Mouse (Mus musculus): ENCODE data around the gene Zdhhc14. TPM values are rescaled to one million over a fixed set of nuclear protein-coding genes. Genes with fewer than 3 reads are reported as not detected.
A peak's percentile ranks its signal among the peaks of the same experiment; 100 is the strongest.

Gene Zdhhc14
- polyA plus RNA-seq, 1 experiment from 2014 or later, result 6.2 TPM

- 83% methylated on average over 7 of the region's 7 CpGs for WGBS
- Histone ChIP-seq H3K9me3 (ENCODE audit: control insufficient read depth, low read length) (no peaks in the 10 kb centered on the region), H3K4me1 (replicated peaks; ENCODE audit: control insufficient read depth, insufficient read depth, low read length) (peaks cover 4% of the 10 kb centered on the region; the same call in 1 of the 2 replicates), H3K4me3 (ENCODE audit: low read depth, low read length) (no peak overlapping the region), H3K9ac (ENCODE audit: low read depth, low read length) (no peak overlapping the region), H3K36me3 (ENCODE audit: control insufficient read depth, insufficient read depth, low read length) (no peaks in the 10 kb centered on the region), H3K27ac (ENCODE audit: low read depth, low read length) (no peak overlapping the region), H3K4me2 (no peak overlapping the region), H3K27me3 (replicated peaks; ENCODE audit: control insufficient read depth, insufficient read depth, low read length) (no peaks in the 10 kb centered on the region)
- ATAC-seq (replicated peaks; ENCODE audit: low FRiP score), result no peak
- no peak for DNase-seq (ENCODE audit: low spot score)
These were observed 263.1 kb downstream of the Zdhhc14 start for GRCm38 (mm10) chr17:5755489-5755888.

GRCm38 (mm10) chr17:5756065-5756464, 263.7 kb downstream of the Zdhhc14 start:
- peaks cover 4% of the 10 kb centered on the region; the same call in 1 of the 2 replicates for H3K4me1 ChIP-seq (replicated peaks; ENCODE audit: control insufficient read depth, insufficient read depth, low read length)
- ATAC-seq (replicated peaks; ENCODE audit: low FRiP score) (no peak), DNase-seq (ENCODE audit: low spot score) (no peak)
- H3K36me3 ChIP-seq (ENCODE audit: control insufficient read depth, insufficient read depth, low read length), result no peaks in the 10 kb centered on the region
- H3K4me2 ChIP-seq, result no peak overlapping the region
- H3K27ac ChIP-seq (ENCODE audit: low read depth, low read length), result no peak overlapping the region
- no peak overlapping the region for H3K4me3 ChIP-seq (ENCODE audit: low read depth, low read length)
- no peak overlapping the region for H3K9ac ChIP-seq (ENCODE audit: low read depth, low read length)
- no peaks in the 10 kb centered on the region for H3K9me3 ChIP-seq (ENCODE audit: control insufficient read depth, low read length)
- WGBS, result 74% methylated on average over 5 of the region's 5 CpGs
- H3K27me3 ChIP-seq (replicated peaks; ENCODE audit: control insufficient read depth, insufficient read depth, low read length), result no peaks in the 10 kb centered on the region

- DNase-seq (ENCODE audit: low spot score), result no peak
- peaks cover 4% of the 10 kb centered on the region; the same call in 1 of the 2 replicates for H3K4me1 ChIP-seq (replicated peaks; ENCODE audit: control insufficient read depth, insufficient read depth, low read length)
- no peak overlapping the region for H3K4me3 ChIP-seq (ENCODE audit: low read depth, low read length)
- no peaks in the 10 kb centered on the region for H3K27me3 ChIP-seq (replicated peaks; ENCODE audit: control insufficient read depth, insufficient read depth, low read length)
- 85% methylated on average over 15 of the region's 15 CpGs for WGBS
- ATAC-seq (replicated peaks; ENCODE audit: low FRiP score), result no peak
- H3K4me2 ChIP-seq, result no peak overlapping the region
- H3K9ac ChIP-seq (ENCODE audit: low read depth, low read length), result no peak overlapping the region
- H3K9me3 ChIP-seq (ENCODE audit: control insufficient read depth, low read length), result no peaks in the 10 kb centered on the region
- H3K27ac ChIP-seq (ENCODE audit: low read depth, low read length), result no peak overlapping the region
- no peaks in the 10 kb centered on the region for H3K36me3 ChIP-seq (ENCODE audit: control insufficient read depth, insufficient read depth, low read length)
These were observed 264.5 kb downstream of the Zdhhc14 start for GRCm38 (mm10) chr17:5756855-5757254.

GRCm38 (mm10) chr17:5763768-5764167, 271.4 kb downstream of the Zdhhc14 start:
- no peak overlapping the region for H3K9ac ChIP-seq (ENCODE audit: low read depth, low read length)
- ATAC-seq (replicated peaks; ENCODE audit: low FRiP score), result no peak
- no peak overlapping the region for H3K27ac ChIP-seq (ENCODE audit: low read depth, low read length)
- no peaks in the 10 kb centered on the region; the same call in 1 of the 2 replicates for H3K27me3 ChIP-seq (replicated peaks; ENCODE audit: control insufficient read depth, insufficient read depth, low read length)
- whole genome bisulfite sequencing, result 85% methylated on average over 5 of the region's 5 CpGs
- no peaks in the 10 kb centered on the region for H3K36me3 ChIP-seq (ENCODE audit: control insufficient read depth, insufficient read depth, low read length)
- H3K4me1 ChIP-seq (replicated peaks; ENCODE audit: control insufficient read depth, insufficient read depth, low read length), result no peaks in the 10 kb centered on the region
- H3K4me3 ChIP-seq (ENCODE audit: low read depth, low read length), result no peak overlapping the region
- H3K4me2 ChIP-seq, result no peak overlapping the region
- H3K9me3 ChIP-seq (ENCODE audit: control insufficient read depth, low read length), result no peaks in the 10 kb centered on the region
- DNase-seq (ENCODE audit: low spot score), result no peak

GRCm38 (mm10) chr17:5764270-5764669, 271.9 kb downstream of the Zdhhc14 start:
- Histone ChIP-seq H3K27ac (ENCODE audit: low read depth, low read length) (no peak overlapping the region), H3K4me1 (replicated peaks; ENCODE audit: control insufficient read depth, insufficient read depth, low read length) (no peaks in the 10 kb centered on the region), H3K27me3 (replicated peaks; ENCODE audit: control insufficient read depth, insufficient read depth, low read length) (no peaks in the 10 kb centered on the region; the same call in 1 of the 2 replicates), H3K4me3 (ENCODE audit: low read depth, low read length) (no peak overlapping the region), H3K4me2 (no peak overlapping the region), H3K36me3 (ENCODE audit: control insufficient read depth, insufficient read depth, low read length) (no peaks in the 10 kb centered on the region), H3K9ac (ENCODE audit: low read depth, low read length) (no peak overlapping the region), H3K9me3 (ENCODE audit: control insufficient read depth, low read length) (no peaks in the 10 kb centered on the region)
- ATAC-seq (replicated peaks; ENCODE audit: low FRiP score), result no peak
- WGBS, result 62% methylated on average over 5 of the region's 5 CpGs
- DNase-seq (ENCODE audit: low spot score), result no peak

- Histone ChIP-seq H3K27ac (ENCODE audit: low read depth, low read length) (no peak overlapping the region), H3K4me3 (ENCODE audit: low read depth, low read length) (no peak overlapping the region), H3K4me2 (no peak overlapping the region), H3K9me3 (ENCODE audit: control insufficient read depth, low read length) (no peaks in the 10 kb centered on the region), H3K4me1 (replicated peaks; ENCODE audit: control insufficient read depth, insufficient read depth, low read length) (no peaks in the 10 kb centered on the region), H3K27me3 (replicated peaks; ENCODE audit: control insufficient read depth, insufficient read depth, low read length) (no peaks in the 10 kb centered on the region; the same call in 1 of the 2 replicates), H3K9ac (ENCODE audit: low read depth, low read length) (no peak overlapping the region), H3K36me3 (ENCODE audit: control insufficient read depth, insufficient read depth, low read length) (no peaks in the 10 kb centered on the region)
- DNase-seq (ENCODE audit: low spot score) (no peak), ATAC-seq (replicated peaks; ENCODE audit: low FRiP score) (no peak)
- 61% methylated on average over 4 of the region's 4 CpGs for WGBS
These were observed 273.4 kb downstream of the Zdhhc14 start for GRCm38 (mm10) chr17:5765746-5766145.

- Histone ChIP-seq H3K4me2 (no peak overlapping the region), H3K9ac (ENCODE audit: low read depth, low read length) (no peak overlapping the region), H3K4me3 (ENCODE audit: low read depth, low read length) (no peak overlapping the region), H3K27ac (ENCODE audit: low read depth, low read length) (no peak overlapping the region), H3K4me1 (replicated peaks; ENCODE audit: control insufficient read depth, insufficient read depth, low read length) (no peaks in the 10 kb centered on the region), H3K36me3 (ENCODE audit: control insufficient read depth, insufficient read depth, low read length) (no peaks in the 10 kb centered on the region), H3K9me3 (ENCODE audit: control insufficient read depth, low read length) (no peaks in the 10 kb centered on the region), H3K27me3 (replicated peaks; ENCODE audit: control insufficient read depth, insufficient read depth, low read length) (no peaks in the 10 kb centered on the region)
- WGBS, result 72% methylated on average over 6 of the region's 6 CpGs
- DNase-seq (ENCODE audit: low spot score) (no peak), ATAC-seq (replicated peaks; ENCODE audit: low FRiP score) (no peak)
These were observed 275.9 kb downstream of the Zdhhc14 start for GRCm38 (mm10) chr17:5768164-5768705.

GRCm38 (mm10) chr17:5768810-5769520, 276.6 kb downstream of the Zdhhc14 start:
- ATAC-seq (replicated peaks; ENCODE audit: low FRiP score) (no peak), DNase-seq (ENCODE audit: low spot score) (no peak)
- Histone ChIP-seq H3K4me1 (replicated peaks; ENCODE audit: control insufficient read depth, insufficient read depth, low read length) (no peaks in the 10 kb centered on the region), H3K4me2 (no peak overlapping the region), H3K27ac (ENCODE audit: low read depth, low read length) (no peak overlapping the region), H3K4me3 (ENCODE audit: low read depth, low read length) (no peak overlapping the region), H3K9ac (ENCODE audit: low read depth, low read length) (no peak overlapping the region), H3K9me3 (ENCODE audit: control insufficient read depth, low read length) (no peaks in the 10 kb centered on the region), H3K36me3 (ENCODE audit: control insufficient read depth, insufficient read depth, low read length) (no peaks in the 10 kb centered on the region), H3K27me3 (replicated peaks; ENCODE audit: control insufficient read depth, insufficient read depth, low read length) (no peaks in the 10 kb centered on the region)
- WGBS, result 80% methylated on average over 9 of the region's 9 CpGs

- ATAC-seq (replicated peaks; ENCODE audit: low FRiP score) (no peak), DNase-seq (ENCODE audit: low spot score) (no peak)
- Histone ChIP-seq H3K27me3 (replicated peaks; ENCODE audit: control insufficient read depth, insufficient read depth, low read length) (no peaks in the 10 kb centered on the region), H3K36me3 (ENCODE audit: control insufficient read depth, insufficient read depth, low read length) (no peaks in the 10 kb centered on the region), H3K4me3 (ENCODE audit: low read depth, low read length) (no peak overlapping the region), H3K27ac (ENCODE audit: low read depth, low read length) (peak overlapping the region; percentile 60), H3K4me1 (replicated peaks; ENCODE audit: control insufficient read depth, insufficient read depth, low read length) (no peaks in the 10 kb centered on the region), H3K9me3 (ENCODE audit: control insufficient read depth, low read length) (no peaks in the 10 kb centered on the region), H3K4me2 (peak overlapping the region; percentile 59), H3K9ac (ENCODE audit: low read depth, low read length) (no peak overlapping the region)
- 54% methylated on average over 7 of the region's 7 CpGs for WGBS
These were observed 277.4 kb downstream of the Zdhhc14 start for GRCm38 (mm10) chr17:5769776-5770175.

Measured in liver, embryonic 11.5 days (tissue).